Mouse (Mus musculus) urinary bladder, postnatal 10 days (tissue): ENCODE measurements around the gene Gse1.

ENCODE experiments used
- DNase-seq: peaks from one replicate; pipeline ENCODE4 v3.0.0; 2022; ENCODE audit warnings: low spot score

Gse1 gene

GRCm38 (mm10) chr8:120212596-120212995 lies 15.7 kb upstream of the Gse1 start:
- no peak for DNase-seq

- DNase-seq = no peak
These were observed 15.0 kb upstream of the Gse1 start for GRCm38 (mm10) chr8:120213229-120213628.

GRCm38 (mm10) chr8:120213939-120214338 lies 14.3 kb upstream of the Gse1 start:
- no peak for DNase-seq

GRCm38 (mm10) chr8:120215416-120216141 lies 12.7 kb upstream of the Gse1 start:
- DNase-seq = no peak

- no peak for DNase-seq
These were observed 11.1 kb upstream of the Gse1 start for GRCm38 (mm10) chr8:120216855-120217830.

- no peak for DNase-seq
These were observed 5.7 kb upstream of the Gse1 start for GRCm38 (mm10) chr8:120222548-120222947.

GRCm38 (mm10) chr8:120224521-120225420 lies 3.5 kb upstream of the Gse1 start:
- no peak for DNase-seq

- no peak for DNase-seq
These were observed 2.7 kb upstream of the Gse1 start for GRCm38 (mm10) chr8:120225421-120226151.

GRCm38 (mm10) chr8:120226700-120227577 lies 1.3 kb upstream of the Gse1 start:
- no peak for DNase-seq

GRCm38 (mm10) chr8:120227578-120227876 lies 729 bp upstream of the Gse1 start:
- no peak for DNase-seq

- DNase-seq = no peak
These were observed 721 bp downstream of the Gse1 start for GRCm38 (mm10) chr8:120228781-120229573.

GRCm38 (mm10) chr8:120229574-120229916 lies 1.3 kb downstream of the Gse1 start:
- no peak for DNase-seq

- DNase-seq = no peak
These were observed 1.8 kb downstream of the Gse1 start for GRCm38 (mm10) chr8:120230081-120230480.

GRCm38 (mm10) chr8:120230715-120231614 lies 2.7 kb downstream of the Gse1 start:
- no peak for DNase-seq

GRCm38 (mm10) chr8:120231870-120232269 lies 3.6 kb downstream of the Gse1 start:
- DNase-seq = no peak

- no peak for DNase-seq
These were observed 4.1 kb downstream of the Gse1 start for GRCm38 (mm10) chr8:120232398-120232797.

GRCm38 (mm10) chr8:120232913-120233312 lies 4.7 kb downstream of the Gse1 start:
- DNase-seq = no peak

- no peak for DNase-seq
These were observed 6.2 kb downstream of the Gse1 start for GRCm38 (mm10) chr8:120234457-120234856.

- DNase-seq = no peak
These were observed 6.6 kb downstream of the Gse1 start for GRCm38 (mm10) chr8:120234866-120235265.
